Mouse (Mus musculus) ES-Bruce4 (cell line): ENCODE measurements around the gene Gm43064.

Source experiments
- CTCF ChIP-seq: IDR thresholded peaks from one replicate; pipeline ENCODE4 v1.8.1; 2011; ENCODE audit warnings: low read depth, low read length
- POLR2A ChIP-seq: IDR thresholded peaks from one replicate; pipeline ENCODE4 v1.8.1; 2011; ENCODE audit warnings: low read length; ENCODE audit not compliant: insufficient read depth

DNA sequence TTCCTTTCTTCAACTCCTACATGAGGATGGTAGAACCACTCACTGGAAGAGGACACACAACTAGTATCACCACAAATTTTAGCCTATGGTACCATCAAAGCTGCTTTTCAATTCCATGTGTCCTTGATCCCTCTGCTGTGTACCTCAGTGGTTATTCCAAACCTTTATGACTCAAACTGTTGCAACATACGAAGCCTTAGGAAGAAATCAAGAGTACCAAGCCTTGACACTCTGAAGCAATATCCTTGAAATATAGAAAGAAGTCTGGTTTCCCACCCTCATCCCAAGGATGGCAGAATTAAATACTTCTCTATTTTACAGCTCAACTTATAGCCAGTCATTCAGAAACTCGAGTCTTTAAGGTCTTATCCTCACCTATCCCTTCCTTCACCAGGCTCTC, 13.0 kb upstream of the Gm43064 start:
- TF ChIP-seq POLR2A: no peak
- no peak for TF ChIP-seq CTCF
